Mouse (Mus musculus) bone marrow, adult 2 months (tissue): ENCODE data around the gene Yif1b. TPM values are rescaled to one million over a fixed set of nuclear protein-coding genes. Genes with fewer than 3 reads are reported as not detected.
A peak's percentile ranks its signal among the peaks of the same experiment; 100 is the strongest.

Experiments
- H3K27ac ChIP-seq: fragments of 200-500 bp; 2 replicates; pipeline ENCODE4 v1.5.1; 2012; ENCODE audit warnings: low read depth, mild to moderate bottlenecking, control low read depth, inconsistent platforms, low read length; ENCODE audit not compliant: control insufficient read depth, poor library complexity, insufficient read depth
- H3K4me1 ChIP-seq: fragments of 200-500 bp; 2 replicates; pipeline ENCODE4 v1.6.1; 2011; ENCODE audit warnings: low read length; ENCODE audit not compliant: control insufficient read depth, insufficient read depth
- H3K4me3 ChIP-seq: fragments of 200-500 bp; replicated peaks from 2 replicates; pipeline ENCODE3; 2011; ENCODE audit warnings: mild to moderate bottlenecking, low read depth, low read length, control low read depth; ENCODE audit not compliant: control insufficient read depth
- CTCF ChIP-seq: fragments of 200-500 bp; IDR thresholded peaks from 2 replicates; pipeline ENCODE4 v1.5.1; 2011; ENCODE audit warnings: low read length, control low read depth; ENCODE audit not compliant: control insufficient read depth, insufficient read depth
- POLR2A ChIP-seq: fragments of 200-500 bp; IDR thresholded peaks from 2 replicates; pipeline ENCODE4 v1.6.1; 2011; ENCODE audit warnings: low read depth, mild to moderate bottlenecking, control low read depth, low read length, borderline replicate concordance; ENCODE audit not compliant: control insufficient read depth
- WGBS: fragments of 180-500 bp; shearing (Covaris S2); methylation state at CpG from one replicate; pipeline ENCODE4 v1.1.7; 2018; 5-methylcytosine and 5-hydroxymethylcytosine counted together
- polyA plus RNA-seq: library from polyadenylated mRNA; stranded (reverse); fragments of >200 nt; gene quantifications from 2 replicates; pipeline ENCODE4 v1.2.4, GENCODE M21; 2011; ENCODE audit warnings: low replicate concordance; ENCODE audit not compliant: missing spikeins, insufficient read depth, insufficient read length

The Yif1b gene
- polyA plus RNA-seq, 1 experiment = 10.7 TPM

DNA sequence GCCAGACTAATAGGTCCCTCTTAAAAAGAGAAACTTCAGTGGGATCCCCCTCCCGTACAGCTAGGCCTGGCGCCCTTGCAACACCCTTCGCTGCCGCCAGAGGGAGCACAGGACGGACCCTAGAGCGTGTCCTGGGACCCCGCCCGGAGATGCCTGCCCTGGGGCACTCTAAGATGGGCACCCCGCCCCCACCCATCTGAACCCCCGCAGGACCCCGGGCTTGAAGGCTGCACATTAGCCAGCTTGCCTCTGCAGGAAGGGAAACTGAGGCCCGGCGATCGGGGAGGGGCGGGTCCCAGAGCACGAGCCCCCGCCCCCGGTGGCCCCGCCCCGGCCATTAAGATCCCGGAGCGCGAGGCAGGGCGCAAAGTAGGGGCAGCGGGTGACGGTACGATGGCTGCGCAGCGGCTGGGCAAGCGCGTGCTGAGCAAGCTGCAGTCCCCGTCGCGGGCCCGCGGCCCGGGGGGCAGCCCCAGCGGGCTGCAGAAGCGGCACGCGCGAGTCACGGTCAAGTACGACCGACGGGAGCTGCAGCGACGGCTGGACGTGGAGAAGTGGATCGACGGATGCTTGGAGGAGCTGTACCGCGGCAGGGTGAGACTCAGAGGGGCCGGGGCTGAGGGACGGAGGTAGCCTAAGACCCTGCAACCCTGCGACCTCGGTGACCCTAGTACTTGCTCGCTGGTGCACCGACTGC, 51.0 kb downstream of the Yif1b start, which contains the start of gene Ppp1r14a:
TSS of gene Ppp1r14a (plus strand) at position 367 of the 697 bp plus-strand sequence.
- 4% methylated on average over 59 of the region's 59 CpGs for WGBS
- TF ChIP-seq POLR2A (0 out of 2 replicates have a peak, but pooled peaks have one; percentile 3), CTCF (peak; percentile 75)
- Histone ChIP-seq H3K27ac (no peak within 1 kb of the TSS; the same call in 1 of the 2 replicates), H3K4me3 (peak within 1 kb of the TSS; percentile 29), H3K4me1 (no peaks in the 10 kb centered on the region)

GRCm38 (mm10) chr7:29289856-29290255, 51.7 kb downstream of the Yif1b start:
- Histone ChIP-seq H3K27ac (no peak overlapping the region), H3K4me1 (no peaks in the 10 kb centered on the region), H3K4me3 (no peak overlapping the region)
- no peak for TF ChIP-seq CTCF
- TF ChIP-seq POLR2A = no peak
- WGBS = 87% methylated on average over 6 of the region's 6 CpGs

- WGBS = 84% methylated on average over 11 of the region's 11 CpGs
- Histone ChIP-seq H3K4me1 (no peaks in the 10 kb centered on the region), H3K27ac (no peak overlapping the region), H3K4me3 (no peak overlapping the region)
- no peak for TF ChIP-seq POLR2A
- no peak for TF ChIP-seq CTCF
These were observed 52.8 kb downstream of the Yif1b start for GRCm38 (mm10) chr7:29290691-29291485.

GRCm38 (mm10) chr7:29291616-29292457, 53.7 kb downstream of the Yif1b start:
- H3K4me3 ChIP-seq = no peak overlapping the region
- TF ChIP-seq POLR2A (no peak), CTCF (no peak)
- H3K4me1 ChIP-seq = no peaks in the 10 kb centered on the region
- WGBS = 60% methylated on average over 7 of the region's 7 CpGs
- no peak overlapping the region for H3K27ac ChIP-seq

GRCm38 (mm10) chr7:29292458-29293098, 54.4 kb downstream of the Yif1b start:
- Histone ChIP-seq H3K4me3 (no peak overlapping the region), H3K4me1 (no peaks in the 10 kb centered on the region), H3K27ac (no peak overlapping the region)
- 50% methylated on average over 8 of the region's 8 CpGs for WGBS
- TF ChIP-seq CTCF (no peak), POLR2A (no peak)

DNA sequence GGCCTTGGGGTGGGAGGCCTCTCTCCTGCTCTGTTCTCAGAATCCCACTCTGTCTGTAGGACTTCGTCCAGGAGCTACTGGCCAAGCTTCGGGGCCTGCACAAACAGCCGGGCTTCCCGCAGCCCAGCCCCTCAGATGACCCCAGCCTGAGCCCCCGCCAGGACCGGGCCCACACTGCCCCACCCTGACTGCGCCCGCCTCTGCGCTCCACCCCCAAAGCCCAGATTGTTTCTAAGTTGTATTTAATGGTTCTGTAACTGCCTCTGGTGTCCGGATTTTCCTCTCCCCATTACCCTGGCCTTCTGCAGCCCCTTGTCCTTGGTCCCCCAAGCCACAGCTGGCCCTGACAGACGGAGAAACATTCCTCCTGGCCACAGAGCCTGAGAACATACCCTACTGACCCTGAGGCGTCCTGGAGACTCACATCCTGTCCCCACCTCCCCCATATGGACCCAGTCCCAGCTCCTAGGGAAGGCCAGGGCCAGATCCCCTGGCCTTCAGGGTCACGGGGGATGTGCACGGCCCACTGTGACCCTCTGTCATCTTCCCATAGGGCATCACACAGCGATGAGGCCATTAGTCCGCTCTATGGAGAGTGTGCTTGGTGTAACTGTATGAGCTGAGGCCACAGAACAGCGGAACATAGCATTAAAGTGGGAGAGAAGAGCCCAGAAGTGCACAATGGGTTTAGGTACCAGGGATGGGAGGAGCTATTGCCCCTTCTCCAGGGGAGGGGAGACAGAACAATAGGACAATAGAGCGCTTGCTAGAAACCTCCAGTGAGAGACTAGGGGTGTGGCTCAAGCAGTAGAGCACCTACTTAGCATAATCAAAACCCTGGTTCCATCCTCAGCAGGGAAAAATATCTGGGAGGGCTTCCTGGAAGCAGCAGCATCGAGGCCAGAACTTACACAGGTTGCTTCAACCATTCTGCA, 55.3 kb downstream of the Yif1b start:
- no peak overlapping the region for H3K27ac ChIP-seq
- 75% methylated on average over 19 of the region's 19 CpGs for WGBS
- no peak overlapping the region for H3K4me3 ChIP-seq
- TF ChIP-seq CTCF (no peak), POLR2A (no peak)
- H3K4me1 ChIP-seq = no peaks in the 10 kb centered on the region
